Comparison of ENCODE assay signal across 9 mouse cellular contexts in the genomic region with DNA sequence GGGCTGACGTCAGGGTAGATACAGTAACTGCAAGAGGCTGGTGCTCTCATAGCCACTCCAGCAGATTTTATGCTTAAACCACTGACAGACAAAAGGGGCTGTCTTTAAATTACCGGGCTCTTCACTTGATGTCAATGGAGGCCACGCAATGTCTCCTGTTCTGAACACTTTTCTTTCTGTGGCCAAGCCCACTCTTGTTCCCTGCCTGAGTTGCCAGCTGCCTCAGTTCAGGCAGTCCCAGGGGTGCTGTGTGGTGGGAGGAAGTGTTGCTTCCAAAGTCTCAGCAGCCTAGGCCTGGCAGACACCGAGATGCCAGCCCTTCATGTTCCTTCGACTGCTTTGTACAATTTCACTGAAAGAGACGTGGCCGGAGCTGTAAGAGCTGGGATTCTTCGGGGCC. TPM values are rescaled to one million over a fixed set of nuclear protein-coding genes. Genes with fewer than 3 reads are reported as not detected.
A peak's percentile ranks its signal among the peaks of the same experiment; 100 is the strongest.
DNase-seq lines count a peak whose midpoint lies in the region.
"Had no signal": no experiment of that assay in that cellular context is flagged by ENCODE, and none has a peak within 500 bp of the region (broad histone marks: within the 10 kb centered on the region; RNA-seq: fewer than 3 reads in every experiment).

No protein-coding gene starts in this region.

- intact Hi-C loops in left cerebral cortex, postnatal 10 days (cut with DNase I), result no loop called here

- peak; percentile 36 for DNase-seq in gastrocnemius, adult 18-20 months (ENCODE audit: low spot score)
- DNase-seq in gastrocnemius, postnatal 25 days, result no peak
- peak; percentile 45 to 68 for DNase-seq in left cerebral cortex, adult 18-20 months (ENCODE audit: low spot score in 2 of 2)
- DNase-seq in left cerebral cortex, postnatal 10 days (ENCODE audit: extremely low spot score in 1 of 2, low spot score in 2 of 2), result no peak
- peak; percentile 73 for DNase-seq in brain, adult 2 months (ENCODE audit: low read depth, low spot score)
- DNase-seq in left cerebral cortex, adult 8-10 months (ENCODE audit: low spot score in 2 of 2), result peak; percentile 32 to 45
- no peak for DNase-seq in urinary bladder, postnatal 4 days (ENCODE audit: low spot score in 2 of 2)
- no peak for DNase-seq in thymus, postnatal 14 days
- DNase-seq: thymus, postnatal 25 days had no signal

RNA-seq across cellular contexts. Expression of a gene that starts 39.0 kb away (rescaled TPM):
- 1 to 10 TPM; 4.3 to 5.4 TPM for total RNA-seq in gastrocnemius, adult 18-20 months (2021)
- total RNA-seq in gastrocnemius, postnatal 25 days (2021), result 1 to 10 TPM; 5.0 to 7.9 TPM
- 10 to 100 TPM; 19.8 to 27.7 TPM for total RNA-seq in left cerebral cortex, adult 18-20 months (2021)
- total RNA-seq in left cerebral cortex, postnatal 10 days (2021), result 10 to 100 TPM; 21.1 to 23.2 TPM
- 10 to 100 TPM; 13.5 to 19.2 (median 16.8) TPM for total RNA-seq in left cerebral cortex, adult 8-10 months (2022)

Comparison
In these comparisons a context has a peak if more than half of its experiments do, and no peak if none do; other contexts are left out.
1. DNase-seq: peak in gastrocnemius, adult 18-20 months (single experiment), left cerebral cortex, adult 18-20 months (2 of 2), brain, adult 2 months (single experiment) and left cerebral cortex, adult 8-10 months (2 of 2); none in gastrocnemius, postnatal 25 days (single experiment), left cerebral cortex, postnatal 10 days (0 of 2), urinary bladder, postnatal 4 days (0 of 2) and thymus, postnatal 14 days (single experiment).